Mouse (Mus musculus) forebrain, postnatal 0 days (tissue): Measurements from ENCODE around the gene Tfr2. TPM values are rescaled to one million over a fixed set of nuclear protein-coding genes. Genes with fewer than 3 reads are reported as not detected.

ENCODE experiments used
- ATAC-seq: fragments of 200-750 bp; cut with Nextera tagmentation; 2 replicates; pipeline ENCODE4 v1.8.0; 2017; ENCODE audit warnings: mild to moderate bottlenecking, moderate library complexity
- DNase-seq: peaks from one replicate; pipeline ENCODE4 v3.0.0-alpha.2; 2015
- H3K27ac ChIP-seq: fragments of 300-500 bp; sonication (generic); 2 replicates; pipeline ENCODE4 v1.5.1; 2014; ENCODE audit warnings: low read depth, mild to moderate bottlenecking, antibody characterized with exemption, low read length, moderate library complexity, mixed read lengths
- H3K27me3 ChIP-seq: fragments of 300-500 bp; sonication (generic); 2 replicates; pipeline ENCODE4 v1.6.1; 2014; ENCODE audit warnings: mild to moderate bottlenecking, low read length, mixed read lengths; ENCODE audit not compliant: insufficient read depth
- H3K36me3 ChIP-seq: fragments of 300-500 bp; sonication (generic); 2 replicates; pipeline ENCODE4 v1.6.1; 2014; ENCODE audit warnings: mild to moderate bottlenecking, moderate library complexity; ENCODE audit not compliant: insufficient read depth
- H3K4me1 ChIP-seq: fragments of 300-500 bp; sonication (generic); 2 replicates; pipeline ENCODE4 v1.6.1; 2014; ENCODE audit warnings: antibody characterized with exemption; ENCODE audit not compliant: insufficient read depth
- H3K4me2 ChIP-seq: fragments of 300-500 bp; sonication (generic); 2 replicates; pipeline ENCODE4 v1.6.1; 2014; ENCODE audit warnings: low read depth, mild to moderate bottlenecking, moderate library complexity
- H3K4me3 ChIP-seq: fragments of 300-500 bp; sonication (generic); 2 replicates; pipeline ENCODE4 v1.5.1; 2014; ENCODE audit warnings: low read depth, low read length, mixed read lengths
- H3K9ac ChIP-seq: fragments of 300-500 bp; sonication (generic); 2 replicates; pipeline ENCODE4 v1.6.1; 2014; ENCODE audit warnings: mild to moderate bottlenecking
- H3K9me3 ChIP-seq: fragments of 300-500 bp; sonication (generic); 2 replicates; pipeline ENCODE4 v1.6.1; 2016; ENCODE audit warnings: low read length
- CTCF ChIP-seq: sonication (generic); IDR thresholded peaks from 2 replicates; pipeline ENCODE4 v1.5.1; 2016; ENCODE audit warnings: antibody characterized with exemption, control low read depth, low read depth
- WGBS: fragments of 180-500 bp; shearing (Covaris S2); extraction: QIAGEN DNeasy Blood & Tissue Kit; methylation state at CpG from one replicate; pipeline ENCODE4 v1.1.7; 2014; 5-methylcytosine and 5-hydroxymethylcytosine counted together
- polyA plus RNA-seq: library from polyadenylated mRNA; unstranded; fragments of >200 nt; fragmentation: Nextera tagmentation; extraction: Ambion mirVana; gene quantifications from 2 replicates; pipeline ENCODE4 v1.2.1, GENCODE M21; 2015
- total RNA-seq: library from RNA; depleted of rRNA; stranded (reverse); fragments of >200 nt; gene quantifications from 2 replicates; pipeline ENCODE4 v1.2.3, GENCODE M21; 2014

The Tfr2 gene
- total and polyA plus RNA-seq, 2 experiments from 2014 or later = 11.7 to 16.3 TPM

GRCm38 (mm10) chr5:137553000-137553399 lies 16.6 kb upstream of the Tfr2 start:
- DNase-seq = no peak
- Histone ChIP-seq H3K4me3 (peak overlapping the region; percentile 72), H3K9me3 (no peaks in the 10 kb centered on the region), H3K36me3 (no peaks in the 10 kb centered on the region), H3K4me1 (peaks cover 8% of the 10 kb centered on the region; the same call in 1 of the 2 replicates), H3K4me2 (peak overlapping the region; percentile 73), H3K27me3 (no peaks in the 10 kb centered on the region), H3K9ac (peak overlapping the region; percentile 81), H3K27ac (peak overlapping the region; percentile 73)
- WGBS = 23% methylated on average over 6 of the region's 6 CpGs
- ATAC-seq = peak; percentile 28; the same call in 1 of the 2 replicates
- TF ChIP-seq CTCF = no peak

- Histone ChIP-seq H3K4me1 (peaks cover 8% of the 10 kb centered on the region; the same call in 1 of the 2 replicates), H3K9ac (peak within 1 kb of the TSS; percentile 81), H3K4me3 (peak within 1 kb of the TSS; percentile 72), H3K9me3 (no peaks in the 10 kb centered on the region), H3K36me3 (no peaks in the 10 kb centered on the region), H3K27me3 (no peaks in the 10 kb centered on the region), H3K27ac (peak within 1 kb of the TSS; percentile 73), H3K4me2 (peak within 1 kb of the TSS; percentile 73)
- peak; percentile 97 for ATAC-seq
- no peak for TF ChIP-seq CTCF
- WGBS = 3% methylated on average over 37 of the region's 37 CpGs
- DNase-seq = peak; percentile 94
Measured at GRCm38 (mm10) chr5:137553411-137553837, 16.2 kb upstream of the Tfr2 start, which contains the start of gene Actl6b. Gene Actl6b (plus strand): TSS chr5:137553517.

DNA sequence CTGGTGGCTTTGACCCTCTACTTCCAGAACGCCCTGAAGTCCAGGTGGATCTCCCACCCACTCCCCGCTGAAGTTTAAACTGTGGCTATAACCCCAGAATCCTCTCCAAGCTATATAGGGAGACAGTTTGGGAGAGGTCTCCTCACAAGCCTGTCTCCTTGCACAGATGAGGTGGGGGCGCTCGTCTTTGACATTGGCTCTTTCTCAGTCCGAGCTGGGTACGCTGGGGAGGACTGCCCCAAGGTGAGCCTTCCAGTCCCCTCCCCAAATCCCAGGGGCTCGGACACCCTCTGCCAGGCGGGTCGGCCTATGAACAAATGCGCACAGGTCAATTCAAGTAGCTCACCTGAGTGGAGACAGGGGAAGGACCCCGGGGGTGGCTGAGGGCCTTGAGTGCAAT lies 15.7 kb upstream of the Tfr2 start:
- Histone ChIP-seq H3K9ac (peak overlapping the region; percentile 81), H3K9me3 (no peaks in the 10 kb centered on the region), H3K4me3 (peak overlapping the region; percentile 72), H3K4me1 (peaks cover 8% of the 10 kb centered on the region; the same call in 1 of the 2 replicates), H3K27me3 (no peaks in the 10 kb centered on the region), H3K4me2 (peak overlapping the region; percentile 73), H3K36me3 (no peaks in the 10 kb centered on the region), H3K27ac (peak overlapping the region; percentile 73; the same call in 1 of the 2 replicates)
- TF ChIP-seq CTCF = no peak
- DNase-seq (no peak), ATAC-seq (peak; percentile 23)
- WGBS = 50% methylated on average over 11 of the region's 11 CpGs

DNA sequence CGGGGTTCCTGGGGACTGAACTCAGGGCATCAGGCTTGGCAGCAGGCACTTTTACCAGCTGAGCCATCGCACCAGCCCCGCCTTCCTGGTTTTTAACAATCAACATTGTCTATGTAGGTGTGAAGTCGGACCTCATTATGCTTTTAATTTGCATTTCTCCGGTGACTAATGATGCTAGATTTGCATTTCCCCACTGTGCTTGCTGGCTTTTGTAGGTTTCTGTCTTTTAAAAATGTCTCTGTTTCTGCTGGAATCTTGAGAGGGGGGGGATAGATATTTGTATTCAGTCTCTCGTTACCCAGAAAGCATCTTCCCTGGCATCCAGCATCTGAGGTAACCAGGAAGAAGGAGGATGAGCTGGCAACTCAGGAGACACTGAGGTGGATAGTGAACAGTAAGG lies 8.1 kb upstream of the Tfr2 start:
- H3K9ac ChIP-seq = no peak overlapping the region
- ATAC-seq (no peak), DNase-seq (no peak)
- no peak overlapping the region for H3K4me3 ChIP-seq
- H3K9me3 ChIP-seq = no peaks in the 10 kb centered on the region
- H3K36me3 ChIP-seq = peaks cover 25% of the 10 kb centered on the region
- no peaks in the 10 kb centered on the region for H3K27me3 ChIP-seq
- 32% methylated on average over 6 of the region's 6 CpGs for WGBS
- no peaks in the 10 kb centered on the region for H3K4me1 ChIP-seq
- no peak overlapping the region for H3K27ac ChIP-seq
- no peak overlapping the region for H3K4me2 ChIP-seq
- TF ChIP-seq CTCF = no peak

GRCm38 (mm10) chr5:137562965-137563364 lies 6.7 kb upstream of the Tfr2 start:
- 75% methylated on average over 10 of the region's 10 CpGs for WGBS
- TF ChIP-seq CTCF = no peak
- Histone ChIP-seq H3K4me2 (no peak overlapping the region), H3K9me3 (no peaks in the 10 kb centered on the region), H3K4me3 (no peak overlapping the region), H3K4me1 (no peaks in the 10 kb centered on the region), H3K9ac (no peak overlapping the region), H3K36me3 (peaks cover 28% of the 10 kb centered on the region), H3K27ac (no peak overlapping the region), H3K27me3 (no peaks in the 10 kb centered on the region)
- no peak for ATAC-seq
- no peak for DNase-seq

DNA sequence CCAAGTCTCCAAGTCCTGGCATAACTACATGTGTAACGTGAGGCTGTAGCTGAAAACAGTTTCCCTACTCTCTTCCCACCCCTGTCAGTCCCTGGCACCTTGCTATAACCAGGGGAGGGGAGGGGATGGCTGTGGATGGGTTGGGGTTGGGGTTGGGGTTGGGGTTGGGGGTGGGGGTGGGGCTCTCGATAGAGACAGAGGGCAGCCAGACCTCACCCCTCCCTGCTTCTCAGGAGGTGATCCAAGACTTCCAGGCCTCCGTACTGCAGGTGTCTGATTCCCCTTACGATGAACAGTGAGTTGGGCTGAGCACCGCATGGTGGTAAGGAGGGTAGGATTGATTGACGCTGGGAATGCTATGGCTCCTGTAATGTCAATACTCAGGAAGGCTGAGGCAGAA lies 3.9 kb upstream of the Tfr2 start:
- 73% methylated on average over 6 of the region's 6 CpGs for WGBS
- no peaks in the 10 kb centered on the region for H3K27me3 ChIP-seq
- no peak overlapping the region for H3K9ac ChIP-seq
- ATAC-seq (no peak), DNase-seq (no peak)
- no peaks in the 10 kb centered on the region for H3K9me3 ChIP-seq
- H3K4me3 ChIP-seq = no peak overlapping the region
- no peaks in the 10 kb centered on the region for H3K4me1 ChIP-seq
- H3K36me3 ChIP-seq = peaks cover 21% of the 10 kb centered on the region
- H3K4me2 ChIP-seq = no peak overlapping the region
- H3K27ac ChIP-seq = no peak overlapping the region
- TF ChIP-seq CTCF = no peak

DNA sequence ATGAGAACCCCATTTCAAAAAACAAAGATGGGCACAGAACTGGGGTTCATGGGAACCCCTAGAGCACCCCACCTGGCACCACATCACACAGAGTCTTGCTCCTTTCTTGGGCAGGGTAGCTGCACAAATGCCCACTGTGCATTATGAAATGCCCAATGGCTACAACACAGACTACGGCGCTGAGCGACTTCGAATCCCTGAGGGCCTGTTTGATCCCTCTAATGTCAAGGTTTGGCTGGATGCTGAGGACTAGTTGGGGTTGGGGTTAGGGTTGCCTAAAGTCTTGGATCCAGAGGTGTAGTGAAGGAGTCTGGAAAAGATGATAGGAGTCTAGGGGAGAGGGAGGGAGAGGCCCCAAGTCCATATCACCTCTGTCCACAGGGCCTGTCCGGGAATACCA lies 3.2 kb upstream of the Tfr2 start:
- H3K4me2 ChIP-seq = no peak overlapping the region
- H3K9ac ChIP-seq = no peak overlapping the region
- H3K36me3 ChIP-seq = peaks cover 21% of the 10 kb centered on the region
- H3K4me1 ChIP-seq = no peaks in the 10 kb centered on the region
- H3K4me3 ChIP-seq = no peak overlapping the region
- no peak for TF ChIP-seq CTCF
- WGBS = 93% methylated on average over 5 of the region's 5 CpGs
- no peaks in the 10 kb centered on the region for H3K27me3 ChIP-seq
- DNase-seq (no peak), ATAC-seq (no peak)
- no peak overlapping the region for H3K27ac ChIP-seq
- no peaks in the 10 kb centered on the region for H3K9me3 ChIP-seq
